Mouse (Mus musculus): ENCODE results near the gene Syne2.

The Syne2 gene

GRCm38 (mm10) chr12:75918415-75918814, 100.5 kb downstream of the Syne2 start:
- in situ Hi-C loops (cut with MboI; ENCODE audit: low sequenced_read_pairs), result no loop called here

GRCm38 (mm10) chr12:75918914-75919313, 101.0 kb downstream of the Syne2 start:
- in situ Hi-C loops (cut with MboI; ENCODE audit: low sequenced_read_pairs), result no loop called here

GRCm38 (mm10) chr12:75922900-75923299, 105.0 kb downstream of the Syne2 start:
- in situ Hi-C loops (cut with MboI; ENCODE audit: low sequenced_read_pairs), result no loop called here

- in situ Hi-C loops (cut with MboI; ENCODE audit: low sequenced_read_pairs), result no loop called here
Measured at GRCm38 (mm10) chr12:75924852-75925251, 106.9 kb downstream of the Syne2 start.

- in situ Hi-C loops (cut with MboI; ENCODE audit: low sequenced_read_pairs), result no loop called here
Measured at GRCm38 (mm10) chr12:75927596-75927995, 109.7 kb downstream of the Syne2 start.

- in situ Hi-C loops (cut with MboI; ENCODE audit: low sequenced_read_pairs), result no loop called here
Measured at GRCm38 (mm10) chr12:75933561-75933960, 115.6 kb downstream of the Syne2 start.

- in situ Hi-C loops (cut with MboI; ENCODE audit: low sequenced_read_pairs), result no loop called here
Measured at GRCm38 (mm10) chr12:75951328-75951727, 133.4 kb downstream of the Syne2 start.

GRCm38 (mm10) chr12:75952011-75952410, 134.1 kb downstream of the Syne2 start:
- in situ Hi-C loops (cut with MboI; ENCODE audit: low sequenced_read_pairs), result no loop called here

- in situ Hi-C loops (cut with MboI; ENCODE audit: low sequenced_read_pairs), result no loop called here
Measured at GRCm38 (mm10) chr12:75966441-75967195, 148.7 kb downstream of the Syne2 start.

- in situ Hi-C loops (cut with MboI; ENCODE audit: low sequenced_read_pairs), result no loop called here
Measured at GRCm38 (mm10) chr12:75979079-75979478, 161.1 kb downstream of the Syne2 start.

- in situ Hi-C loops (cut with MboI; ENCODE audit: low sequenced_read_pairs), result no loop called here
Measured at GRCm38 (mm10) chr12:75983336-75983735, 165.4 kb downstream of the Syne2 start.

- in situ Hi-C loops (cut with MboI; ENCODE audit: low sequenced_read_pairs), result no loop called here
Measured at GRCm38 (mm10) chr12:75992226-75992858, 174.4 kb downstream of the Syne2 start.

- in situ Hi-C loops (cut with MboI; ENCODE audit: low sequenced_read_pairs), result no loop called here
Measured at GRCm38 (mm10) chr12:75992946-75993345, 175.0 kb downstream of the Syne2 start.

GRCm38 (mm10) chr12:75995086-75995485, 177.2 kb downstream of the Syne2 start:
- in situ Hi-C loops (cut with MboI; ENCODE audit: low sequenced_read_pairs), result no loop called here

- in situ Hi-C loops (cut with MboI; ENCODE audit: low sequenced_read_pairs), result no loop called here
Measured at GRCm38 (mm10) chr12:75997547-75997946, 179.6 kb downstream of the Syne2 start.

GRCm38 (mm10) chr12:75998416-75998815, 180.5 kb downstream of the Syne2 start:
- in situ Hi-C loops (cut with MboI; ENCODE audit: low sequenced_read_pairs), result no loop called here

GRCm38 (mm10) chr12:76004697-76005249, 186.8 kb downstream of the Syne2 start:
- in situ Hi-C loops (cut with MboI; ENCODE audit: low sequenced_read_pairs), result no loop called here

GRCm38 (mm10) chr12:76008991-76009390, 191.1 kb downstream of the Syne2 start:
- in situ Hi-C loops (cut with MboI; ENCODE audit: low sequenced_read_pairs), result no loop called here

GRCm38 (mm10) chr12:76012789-76013188, 194.9 kb downstream of the Syne2 start:
- in situ Hi-C loops (cut with MboI; ENCODE audit: low sequenced_read_pairs), result loop anchor here (10.0 kb wide), 1 partner anchor 162 kb away; the partner anchor contains the start of gene Esr2

- in situ Hi-C loops (cut with MboI; ENCODE audit: low sequenced_read_pairs), result loop anchor here (10.0 kb wide), 1 partner anchor 161 kb away; the partner anchor contains the start of gene Esr2
Measured at GRCm38 (mm10) chr12:76013480-76013879, 195.5 kb downstream of the Syne2 start.

GRCm38 (mm10) chr12:76015026-76015425, 197.1 kb downstream of the Syne2 start:
- in situ Hi-C loops (cut with MboI; ENCODE audit: low sequenced_read_pairs), result loop anchor here (10.0 kb wide), 1 partner anchor 160 kb away; the partner anchor contains the start of gene Esr2

- in situ Hi-C loops (cut with MboI; ENCODE audit: low sequenced_read_pairs), result loop anchor here (10.0 kb wide), 1 partner anchor 159 kb away; the partner anchor contains the start of gene Esr2
Measured at GRCm38 (mm10) chr12:76015489-76015888, 197.6 kb downstream of the Syne2 start.
